Mouse (Mus musculus) ES-Bruce4 (cell line): ENCODE results near the gene Cep295nl.

Experiments used
- CTCF ChIP-seq: IDR thresholded peaks from one replicate; pipeline ENCODE4 v1.8.1; 2011; ENCODE audit warnings: low read depth, low read length
- EP300 ChIP-seq: IDR thresholded peaks from 2 replicates; pipeline ENCODE4 v1.6.1; 2011; ENCODE audit warnings: low read depth, low read length; ENCODE audit not compliant: insufficient read depth
- POLR2A ChIP-seq: IDR thresholded peaks from one replicate; pipeline ENCODE4 v1.8.1; 2011; ENCODE audit warnings: low read length; ENCODE audit not compliant: insufficient read depth

- TF ChIP-seq CTCF (no peak), POLR2A (no peak), EP300 (no peak)
Observed at GRCm38 (mm10) chr11:118366108-118366507, 23.8 kb upstream of the Cep295nl start.
